ENCODE assay signal across 11 mouse cellular contexts in the genomic region with DNA sequence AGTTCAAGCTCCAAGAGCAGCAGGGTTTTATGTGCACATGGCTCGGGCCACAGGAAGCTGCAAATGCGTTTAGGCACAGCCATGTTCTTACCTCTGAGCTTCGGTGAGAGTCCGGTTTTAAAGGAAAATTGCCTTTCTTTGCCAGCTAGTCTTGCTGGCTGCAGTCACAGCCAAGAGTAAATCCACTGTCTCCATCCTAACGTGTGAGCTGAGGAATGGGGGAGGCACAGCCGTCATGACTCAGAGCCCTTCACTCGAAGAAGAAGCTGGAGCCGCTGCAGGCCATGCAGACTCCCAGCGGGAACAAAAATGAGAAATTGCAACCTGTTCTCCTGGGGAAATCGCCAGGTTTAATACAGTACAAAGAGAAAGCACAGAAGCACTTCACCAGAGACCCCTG.
DNase-seq lines count a peak whose midpoint lies in the region; ATAC-seq and TF ChIP-seq lines count a peak whose summit lies in the region.
"Had no signal": no experiment of that assay in that cellular context is flagged by ENCODE, and none has a peak within 500 bp of the region (broad histone marks: within the 10 kb centered on the region; RNA-seq: fewer than 3 reads in every experiment).

No protein-coding gene starts in this region.

- WGBS in hindbrain, embryonic 13.5 days: 57% methylated on average over 10 of the region's 10 CpGs
- WGBS in hindbrain, embryonic 12.5 days: 63% methylated on average over 10 of the region's 10 CpGs
- 54% methylated on average over 10 of the region's 10 CpGs for WGBS in stomach, embryonic 15.5 days
- 44% methylated on average over 10 of the region's 10 CpGs for WGBS in stomach, postnatal 0 days
- WGBS in limb, embryonic 13.5 days: 19% methylated on average over 10 of the region's 10 CpGs

- ATAC-seq in hindbrain, embryonic 13.5 days (ENCODE audit: low FRiP score): no peak
- ATAC-seq in hindbrain, embryonic 12.5 days (ENCODE audit: low FRiP score): no peak
- ATAC-seq in stomach, embryonic 15.5 days (ENCODE audit: insufficient read depth, low FRiP score, low read depth): no peak
- ATAC-seq in stomach, postnatal 0 days (ENCODE audit: low FRiP score, low TSS enrichment): no peak
- no peak for ATAC-seq in limb, embryonic 13.5 days (ENCODE audit: low FRiP score, low read depth)

- no peaks in the 10 kb centered on the region for H3K27me3 ChIP-seq in hindbrain, embryonic 13.5 days
- no peaks in the 10 kb centered on the region for H3K27me3 ChIP-seq in hindbrain, embryonic 12.5 days
- H3K27me3 ChIP-seq in stomach, embryonic 15.5 days (replicated peaks): no peaks in the 10 kb centered on the region
- H3K27me3 ChIP-seq in stomach, postnatal 0 days (ENCODE audit: control insufficient read depth, insufficient read depth, low read length): no peaks in the 10 kb centered on the region
- H3K27me3 ChIP-seq in limb, embryonic 13.5 days: 0 out of 2 replicates have a peak, but pooled peaks cover 2% of the 10 kb centered on the region
- H3K27me3 ChIP-seq: liver, embryonic 15.5 days had no signal

- peak overlapping the region; percentile 73 for H3K27ac ChIP-seq in hindbrain, embryonic 13.5 days
- no peak overlapping the region for H3K27ac ChIP-seq in hindbrain, embryonic 12.5 days
- peak overlapping the region; percentile 2; the same call in 1 of the 2 replicates for H3K27ac ChIP-seq in stomach, embryonic 15.5 days
- H3K27ac ChIP-seq in stomach, postnatal 0 days (replicated peaks): no peak overlapping the region
- peak overlapping the region; percentile 77; the same call in 1 of the 2 replicates for H3K27ac ChIP-seq in limb, embryonic 13.5 days
- H3K27ac ChIP-seq: liver, embryonic 15.5 days had no signal

- H3K36me3 ChIP-seq in hindbrain, embryonic 13.5 days: no peaks in the 10 kb centered on the region
- H3K36me3 ChIP-seq in hindbrain, embryonic 12.5 days: no peaks in the 10 kb centered on the region
- no peaks in the 10 kb centered on the region for H3K36me3 ChIP-seq in stomach, embryonic 15.5 days
- no peaks in the 10 kb centered on the region for H3K36me3 ChIP-seq in stomach, postnatal 0 days (ENCODE audit: control insufficient read depth, insufficient read depth, low read length)
- no peaks in the 10 kb centered on the region for H3K36me3 ChIP-seq in limb, embryonic 13.5 days
- H3K36me3 ChIP-seq: liver, embryonic 15.5 days had no signal

- H3K4me3 ChIP-seq in hindbrain, embryonic 13.5 days: no peak overlapping the region
- H3K4me3 ChIP-seq in hindbrain, embryonic 12.5 days: no peak overlapping the region
- H3K4me3 ChIP-seq in stomach, embryonic 15.5 days (replicated peaks): no peak overlapping the region
- H3K4me3 ChIP-seq in stomach, postnatal 0 days (ENCODE audit: low read depth, low read length): no peak overlapping the region
- H3K4me3 ChIP-seq in limb, embryonic 13.5 days: no peak overlapping the region
- H3K4me3 ChIP-seq: liver, embryonic 15.5 days had no signal

- peaks cover 38% of the 10 kb centered on the region for H3K4me1 ChIP-seq in hindbrain, embryonic 13.5 days (replicated peaks)
- peaks cover 36% of the 10 kb centered on the region for H3K4me1 ChIP-seq in hindbrain, embryonic 12.5 days
- 0 out of 2 replicates have a peak, but pooled peaks cover 3% of the 10 kb centered on the region for H3K4me1 ChIP-seq in stomach, embryonic 15.5 days
- no peaks in the 10 kb centered on the region for H3K4me1 ChIP-seq in stomach, postnatal 0 days (replicated peaks; ENCODE audit: control insufficient read depth, insufficient read depth)
- H3K4me1 ChIP-seq in limb, embryonic 13.5 days: peaks cover 57% of the 10 kb centered on the region
- H3K4me1 ChIP-seq: liver, embryonic 15.5 days had no signal

- no peak overlapping the region for H3K4me2 ChIP-seq in hindbrain, embryonic 13.5 days
- H3K4me2 ChIP-seq in hindbrain, embryonic 12.5 days (replicated peaks): no peak overlapping the region
- H3K4me2 ChIP-seq in stomach, embryonic 15.5 days: no peak overlapping the region
- no peak overlapping the region for H3K4me2 ChIP-seq in stomach, postnatal 0 days (replicated peaks; ENCODE audit: low read depth)
- no peak overlapping the region for H3K4me2 ChIP-seq in limb, embryonic 13.5 days (replicated peaks)
- H3K4me2 ChIP-seq: liver, embryonic 15.5 days had no signal

- 0 out of 2 replicates have a peak overlapping the region, but pooled peaks have one; percentile 2 for H3K9ac ChIP-seq in hindbrain, embryonic 13.5 days
- H3K9ac ChIP-seq in hindbrain, embryonic 12.5 days: no peak overlapping the region
- H3K9ac ChIP-seq in stomach, embryonic 15.5 days: no peak overlapping the region
- no peak overlapping the region for H3K9ac ChIP-seq in stomach, postnatal 0 days (ENCODE audit: low read length)
- H3K9ac ChIP-seq in limb, embryonic 13.5 days: no peak overlapping the region
- H3K9ac ChIP-seq: liver, embryonic 15.5 days had no signal

- no peak for TF ChIP-seq EP300 in stomach, postnatal 0 days (optimal IDR thresholded peaks at IDR 0.05)

- DNase-seq in stomach, postnatal 0 days (ENCODE audit: low spot score): no peak
- no peak for DNase-seq in embryo, embryonic 9.5 days (ENCODE audit: extremely low spot score)
- no peak for DNase-seq in lung, postnatal 36 days
- no peak for DNase-seq in spleen, postnatal 10 days (ENCODE audit: low spot score in 2 of 2)
- DNase-seq: heart, adult 11 months; kidney, postnatal 36 days had no signal

- no peak for TF ChIP-seq CTCF in stomach, postnatal 0 days (IDR thresholded peaks at IDR 0.05; ENCODE audit: low read depth)

- H3K9me3 ChIP-seq in hindbrain, embryonic 13.5 days: no peaks in the 10 kb centered on the region
- H3K9me3 ChIP-seq in hindbrain, embryonic 12.5 days (replicated peaks): no peaks in the 10 kb centered on the region
- H3K9me3 ChIP-seq in stomach, embryonic 15.5 days: no peaks in the 10 kb centered on the region
- no peaks in the 10 kb centered on the region for H3K9me3 ChIP-seq in stomach, postnatal 0 days (ENCODE audit: control insufficient read depth, low read length)
- H3K9me3 ChIP-seq in limb, embryonic 13.5 days: no peaks in the 10 kb centered on the region
- H3K9me3 ChIP-seq: liver, embryonic 15.5 days had no signal

Comparison
In these comparisons a context has a peak if more than half of its experiments do, and no peak if none do; other contexts are left out.
1. H3K27ac ChIP-seq: peak in hindbrain, embryonic 13.5 days (single experiment), stomach, embryonic 15.5 days (single experiment) and limb, embryonic 13.5 days (single experiment); none in hindbrain, embryonic 12.5 days (single experiment) and stomach, postnatal 0 days (single experiment).